Mouse (Mus musculus) MEL (cell line): ENCODE data around the gene Cyp27b1.
A peak's percentile ranks its signal among the peaks of the same experiment; 100 is the strongest.

Source experiments
- CHD2 ChIP-seq: IDR thresholded peaks from 2 replicates; pipeline ENCODE4 v1.6.1; 2011; ENCODE audit warnings: low read length, improper control_type of control experiment
- CTCF ChIP-seq, 3 experiments: IDR thresholded peaks in 2 of 3; conservative IDR thresholded peaks in 1 of 3; 2 replicates each; pipeline ENCODE4 v1.5.1; 2011 to 2012; ENCODE audit warnings: low read length in 3 of 3, low read depth in 2 of 3, mild to moderate bottlenecking in 2 of 3, improper control_type of control experiment in 1 of 3, inconsistent platforms in 1 of 3, mixed read lengths in 1 of 3, moderate library complexity in 1 of 3; ENCODE audit not compliant: control insufficient read depth in 1 of 3, insufficient read depth in 1 of 3, poor library complexity in 1 of 3, severe bottlenecking in 1 of 3
- EP300 ChIP-seq, 2 experiments: IDR thresholded peaks; 2 replicates each; pipeline ENCODE4 v1.6.1; 2011; ENCODE audit warnings: improper control_type of control experiment in 2 of 2, low read length in 2 of 2, low read depth in 1 of 2, mild to moderate bottlenecking in 1 of 2
- GABPA ChIP-seq: IDR thresholded peaks from 2 replicates; pipeline ENCODE4 v1.6.1; 2012; ENCODE audit warnings: low read depth, mild to moderate bottlenecking, inconsistent platforms, low read length, improper control_type of control experiment, moderate library complexity
- JUND ChIP-seq: IDR thresholded peaks from 2 replicates; pipeline ENCODE4 v1.6.1; 2011; ENCODE audit warnings: low read depth, mild to moderate bottlenecking, improper control_type of control experiment, low read length
- KAT2A ChIP-seq: conservative IDR thresholded peaks from 2 replicates; pipeline ENCODE4 v1.6.1; 2012; ENCODE audit warnings: low read depth, low read length, improper control_type of control experiment, inconsistent platforms
- POLR2A ChIP-seq, 2 experiments: IDR thresholded peaks; 2 replicates each; pipeline ENCODE4 v1.6.1; 2011 to 2012; ENCODE audit warnings: low read length in 2 of 2, mild to moderate bottlenecking in 2 of 2, control low read depth in 1 of 2, improper control_type of control experiment in 1 of 2, low read depth in 1 of 2, moderate library complexity in 1 of 2; ENCODE audit not compliant: control insufficient read depth in 1 of 2, insufficient read depth in 1 of 2, poor library complexity in 1 of 2
- POLR2AphosphoS5 ChIP-seq: IDR thresholded peaks from 2 replicates; pipeline ENCODE4 v1.6.1; 2012; ENCODE audit warnings: low read depth, borderline replicate concordance, mild to moderate bottlenecking, inconsistent platforms, low read length, moderate library complexity, mixed read lengths
- USF1 ChIP-seq: IDR thresholded peaks from 2 replicates; pipeline ENCODE4 v1.6.1; 2014; ENCODE audit warnings: low read depth, mild to moderate bottlenecking, inconsistent platforms, low read length, improper control_type of control experiment, moderate library complexity
- ZNF384 ChIP-seq: IDR thresholded peaks from 2 replicates; pipeline ENCODE4 v1.6.1; 2012; ENCODE audit warnings: low read depth, mild to moderate bottlenecking, inconsistent platforms, low read length, improper control_type of control experiment

DNA sequence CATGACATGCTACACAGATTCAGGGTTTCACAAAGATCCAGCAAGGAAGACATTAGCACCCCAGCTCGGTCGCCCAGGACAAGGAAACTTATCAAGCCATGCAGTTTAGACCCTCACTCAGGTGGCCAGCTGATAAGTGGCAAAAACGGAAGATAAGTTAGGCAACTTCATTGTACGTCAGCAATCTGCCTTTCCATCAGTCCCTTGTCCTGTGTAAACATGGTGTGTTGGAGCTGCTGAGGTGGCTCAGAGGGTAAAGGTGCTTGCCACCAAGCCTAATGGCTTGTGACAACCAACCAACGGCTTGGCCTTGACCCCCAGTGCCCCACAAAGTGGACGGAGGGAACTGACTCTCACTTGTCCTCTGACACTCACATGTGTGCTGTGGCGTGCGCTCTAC, 52.4 kb downstream of the Cyp27b1 start:
- TF ChIP-seq USF1: no peak
- TF ChIP-seq JUND: no peak
- no peak for TF ChIP-seq CTCF (IDR thresholded peaks at IDR 0.05 in 2 of 3, conservative IDR thresholded peaks at IDR 0.05 in 1 of 3; ENCODE audit: control insufficient read depth in 1 of 3, insufficient read depth in 1 of 3, low read depth in 2 of 3, low read length in 3 of 3, poor library complexity in 1 of 3, severe bottlenecking in 1 of 3)
- TF ChIP-seq POLR2AphosphoS5: no peak
- no peak for TF ChIP-seq POLR2A (IDR thresholded peaks at IDR 0.05; ENCODE audit: control insufficient read depth in 1 of 2, insufficient read depth in 1 of 2, low read depth in 1 of 2, low read length in 2 of 2, poor library complexity in 1 of 2)
- no peak for TF ChIP-seq GABPA
- TF ChIP-seq KAT2A: no peak
- TF ChIP-seq CHD2: no peak
- TF ChIP-seq ZNF384: no peak
- TF ChIP-seq EP300 (IDR thresholded peaks at IDR 0.05; ENCODE audit: low read depth in 1 of 2, low read length in 2 of 2): peak; percentile 24 to 52; a peak in 2 of 4 replicates
